Mouse (Mus musculus) 416B (cell line): ENCODE measurements at regions not wholly inside any gene's neighbourhood (a gene's known extent, or its start where the extent isn't known, plus 50 kb on each side); places are given as distances from the start of the nearest gene placed in this dataset.

Source experiments
- DNase-seq: peaks from one replicate; pipeline ENCODE4 v3.0.0; 2011; ENCODE audit warnings: low read depth

- no peak for DNase-seq
Observed at GRCm38 (mm10) chr1:76491187-76491586, 945.1 kb downstream of the Slc4a3 start.

GRCm38 (mm10) chr1:76505150-76505549, 959.1 kb downstream of the Slc4a3 start:
- DNase-seq: no peak

GRCm38 (mm10) chr1:76508821-76509220, 962.8 kb downstream of the Slc4a3 start:
- no peak for DNase-seq

- no peak for DNase-seq
Observed at GRCm38 (mm10) chr1:76509486-76509885, 963.4 kb downstream of the Slc4a3 start.

GRCm38 (mm10) chr1:76512156-76512555, 966.1 kb downstream of the Slc4a3 start:
- DNase-seq: no peak

GRCm38 (mm10) chr1:76513490-76513889, 967.4 kb downstream of the Slc4a3 start:
- DNase-seq: no peak

- no peak for DNase-seq
Observed at GRCm38 (mm10) chr1:76529531-76529930, 983.5 kb downstream of the Slc4a3 start.

GRCm38 (mm10) chr1:76530342-76530741, 984.3 kb downstream of the Slc4a3 start:
- no peak for DNase-seq

- DNase-seq: no peak
Observed at GRCm38 (mm10) chr1:76535522-76535956, 979.3 kb downstream of the Epha4 start.

- DNase-seq: peak; percentile 77
Observed at GRCm38 (mm10) chr1:76540529-76540928, 974.4 kb downstream of the Epha4 start.

GRCm38 (mm10) chr1:76550876-76551275, 964.0 kb downstream of the Epha4 start:
- DNase-seq: peak; percentile 69

- DNase-seq: no peak
Observed at GRCm38 (mm10) chr1:76559441-76559840, 955.4 kb downstream of the Epha4 start.

GRCm38 (mm10) chr1:76575487-76575886, 939.4 kb downstream of the Epha4 start:
- DNase-seq: no peak

GRCm38 (mm10) chr1:76585921-76586320, 929.0 kb downstream of the Epha4 start:
- DNase-seq: no peak

GRCm38 (mm10) chr1:76625831-76626230, 889.1 kb downstream of the Epha4 start:
- DNase-seq: no peak

- no peak for DNase-seq
Observed at GRCm38 (mm10) chr1:76629861-76630260, 885.0 kb downstream of the Epha4 start.

GRCm38 (mm10) chr1:76634071-76634470, 880.8 kb downstream of the Epha4 start:
- DNase-seq: no peak

- no peak for DNase-seq
Observed at GRCm38 (mm10) chr1:76637268-76638009, 877.4 kb downstream of the Epha4 start.

GRCm38 (mm10) chr1:76638010-76638400, 876.9 kb downstream of the Epha4 start:
- no peak for DNase-seq

GRCm38 (mm10) chr1:76641181-76641711, 873.6 kb downstream of the Epha4 start:
- DNase-seq: no peak

GRCm38 (mm10) chr1:76642703-76643102, 872.2 kb downstream of the Epha4 start:
- DNase-seq: no peak

GRCm38 (mm10) chr1:76644895-76645294, 870.0 kb downstream of the Epha4 start:
- no peak for DNase-seq

- no peak for DNase-seq
Observed at GRCm38 (mm10) chr1:76654826-76655225, 860.1 kb downstream of the Epha4 start.

- no peak for DNase-seq
Observed at GRCm38 (mm10) chr1:76658228-76658627, 856.7 kb downstream of the Epha4 start.
